Mouse (Mus musculus) hindbrain, embryonic 13.5 days (tissue): Measurements from ENCODE around the gene Epha5. TPM values are rescaled to one million over a fixed set of nuclear protein-coding genes. Genes with fewer than 3 reads are reported as not detected.
A peak's percentile ranks its signal among the peaks of the same experiment; 100 is the strongest.

Experiments used
- ATAC-seq: fragments of 200-750 bp; cut with Nextera tagmentation; 2 replicates; pipeline ENCODE4 v1.8.0; 2017; ENCODE audit warnings: moderate TSS enrichment; ENCODE audit not compliant: low FRiP score
- H3K27ac ChIP-seq: fragments of 300-500 bp; sonication (generic); 2 replicates; pipeline ENCODE4 v1.5.1; 2015; ENCODE audit warnings: inconsistent platforms, mild to moderate bottlenecking, moderate library complexity
- H3K27me3 ChIP-seq: fragments of 300-500 bp; sonication (generic); 2 replicates; pipeline ENCODE4 v1.6.1; 2015; ENCODE audit warnings: mild to moderate bottlenecking, inconsistent platforms
- H3K36me3 ChIP-seq: fragments of 300-500 bp; sonication (generic); 2 replicates; pipeline ENCODE4 v1.6.1; 2015; ENCODE audit warnings: mild to moderate bottlenecking, inconsistent platforms
- H3K4me1 ChIP-seq: fragments of 300-500 bp; sonication (generic); replicated peaks from 2 replicates; pipeline ENCODE4 v1.6.1; 2015; ENCODE audit warnings: inconsistent platforms
- H3K4me2 ChIP-seq: fragments of 300-500 bp; sonication (generic); 2 replicates; pipeline ENCODE4 v1.6.1; 2015; ENCODE audit warnings: inconsistent platforms, mild to moderate bottlenecking, moderate library complexity
- H3K4me3 ChIP-seq: fragments of 300-500 bp; sonication (generic); 2 replicates; pipeline ENCODE4 v1.5.1; 2015; ENCODE audit warnings: mild to moderate bottlenecking, inconsistent platforms
- H3K9ac ChIP-seq: fragments of 300-500 bp; sonication (generic); 2 replicates; pipeline ENCODE4 v1.6.1; 2015; ENCODE audit warnings: mild to moderate bottlenecking, inconsistent platforms
- H3K9me3 ChIP-seq: fragments of 300-500 bp; sonication (generic); 2 replicates; pipeline ENCODE4 v1.6.1; 2016; ENCODE audit warnings: inconsistent platforms
- WGBS: fragments of 180-500 bp; shearing (Covaris S2); methylation state at CpG from one replicate; pipeline ENCODE4 v1.1.7; 2015; 5-methylcytosine and 5-hydroxymethylcytosine counted together
- polyA plus RNA-seq: library from polyadenylated mRNA; unstranded; fragments of >200 nt; fragmentation: Nextera tagmentation; extraction: Ambion mirVana; gene quantifications from 2 replicates; pipeline ENCODE4 v1.2.1, GENCODE M21; 2015

The Epha5 gene
- 72.8 and 74.8 TPM in 2 replicates for polyA plus RNA-seq

- Histone ChIP-seq H3K36me3 (no peaks in the 10 kb centered on the region), H3K9me3 (no peaks in the 10 kb centered on the region), H3K9ac (peak within 1 kb of the TSS; percentile 91), H3K4me3 (peak within 1 kb of the TSS; percentile 83), H3K27me3 (no peaks in the 10 kb centered on the region; the same call in 1 of the 2 replicates), H3K4me1 (peaks cover 26% of the 10 kb centered on the region), H3K27ac (peak within 1 kb of the TSS; percentile 96), H3K4me2 (peak within 1 kb of the TSS; percentile 80)
- ATAC-seq = peak; percentile 95
- under 1% methylated on average over 67 of the region's 67 CpGs for WGBS
These were observed at the start of gene Epha5 for GRCm38 (mm10) chr5:84417062-84417879. Gene Epha5, minus strand, starts transcription at chr5:84417382.

GRCm38 (mm10) chr5:84456216-84456615 is 39.0 kb upstream of the Epha5 start:
- no peaks in the 10 kb centered on the region for H3K4me1 ChIP-seq
- H3K27me3 ChIP-seq = no peaks in the 10 kb centered on the region
- H3K36me3 ChIP-seq = no peaks in the 10 kb centered on the region
- H3K9ac ChIP-seq = no peak overlapping the region
- H3K4me2 ChIP-seq = no peak overlapping the region
- no peak overlapping the region for H3K4me3 ChIP-seq
- H3K27ac ChIP-seq = no peak overlapping the region
- WGBS = 50% methylated on average over 3 of the region's 3 CpGs
- no peak for ATAC-seq
- H3K9me3 ChIP-seq = no peaks in the 10 kb centered on the region

GRCm38 (mm10) chr5:84454641-84455040 is 37.5 kb upstream of the Epha5 start:
- H3K9ac ChIP-seq = no peak overlapping the region
- WGBS = 73% methylated on average over 4 of the region's 4 CpGs
- no peak overlapping the region for H3K4me3 ChIP-seq
- H3K36me3 ChIP-seq = no peaks in the 10 kb centered on the region
- no peak overlapping the region for H3K4me2 ChIP-seq
- no peaks in the 10 kb centered on the region for H3K4me1 ChIP-seq
- no peaks in the 10 kb centered on the region for H3K27me3 ChIP-seq
- no peak overlapping the region for H3K27ac ChIP-seq
- H3K9me3 ChIP-seq = no peaks in the 10 kb centered on the region
- no peak for ATAC-seq

- H3K4me3 ChIP-seq = no peak overlapping the region
- no peaks in the 10 kb centered on the region for H3K4me1 ChIP-seq
- ATAC-seq = no peak
- no peaks in the 10 kb centered on the region for H3K36me3 ChIP-seq
- H3K9ac ChIP-seq = no peak overlapping the region
- 44% methylated on average over 2 of the region's 2 CpGs for whole genome bisulfite sequencing
- no peaks in the 10 kb centered on the region for H3K9me3 ChIP-seq
- no peak overlapping the region for H3K4me2 ChIP-seq
- H3K27ac ChIP-seq = no peak overlapping the region
- no peaks in the 10 kb centered on the region for H3K27me3 ChIP-seq
These were observed 36.7 kb upstream of the Epha5 start for GRCm38 (mm10) chr5:84453839-84454238.

GRCm38 (mm10) chr5:84440232-84440631 is 23.1 kb upstream of the Epha5 start:
- Histone ChIP-seq H3K36me3 (no peaks in the 10 kb centered on the region), H3K4me1 (no peaks in the 10 kb centered on the region), H3K9ac (no peak overlapping the region), H3K4me3 (no peak overlapping the region), H3K9me3 (no peaks in the 10 kb centered on the region), H3K27me3 (no peaks in the 10 kb centered on the region), H3K27ac (no peak overlapping the region), H3K4me2 (no peak overlapping the region)
- 96% methylated on average over 2 of the region's 2 CpGs for WGBS
- ATAC-seq = no peak

GRCm38 (mm10) chr5:84415961-84416821 is 991 bp downstream of the Epha5 start:
- WGBS = under 1% methylated on average over 45 of the region's 45 CpGs

GRCm38 (mm10) chr5:84414931-84415431 is 2.2 kb downstream of the Epha5 start:
- no peak for ATAC-seq

More at GRCm38 (mm10) chr5:84415961-84416821, 991 bp downstream of the Epha5 start:
- H3K4me3 ChIP-seq = peak overlapping the region; percentile 83
- H3K9me3 ChIP-seq = no peaks in the 10 kb centered on the region
- peak overlapping the region; percentile 91 for H3K9ac ChIP-seq
- no peaks in the 10 kb centered on the region; the same call in 1 of the 2 replicates for H3K27me3 ChIP-seq
- peak overlapping the region; percentile 96 for H3K27ac ChIP-seq
- no peaks in the 10 kb centered on the region for H3K36me3 ChIP-seq
- H3K4me2 ChIP-seq = peak overlapping the region; percentile 80
- ATAC-seq = peak; percentile 25
- H3K4me1 ChIP-seq = peaks cover 26% of the 10 kb centered on the region

GRCm38 (mm10) chr5:84413026-84413425 is 4.2 kb downstream of the Epha5 start:
- WGBS = 20% methylated on average over 1 of the region's 1 CpGs

More at GRCm38 (mm10) chr5:84414931-84415431, 2.2 kb downstream of the Epha5 start:
- peak overlapping the region; percentile 96 for H3K27ac ChIP-seq
- WGBS = 6% methylated on average over 8 of the region's 8 CpGs
- H3K4me2 ChIP-seq = peak overlapping the region; percentile 80
- H3K36me3 ChIP-seq = no peaks in the 10 kb centered on the region
- peaks cover 26% of the 10 kb centered on the region for H3K4me1 ChIP-seq
- H3K9me3 ChIP-seq = no peaks in the 10 kb centered on the region
- peak overlapping the region; percentile 83 for H3K4me3 ChIP-seq
- H3K27me3 ChIP-seq = no peaks in the 10 kb centered on the region; the same call in 1 of the 2 replicates
- peak overlapping the region; percentile 91 for H3K9ac ChIP-seq

GRCm38 (mm10) chr5:84408370-84408769 is 8.8 kb downstream of the Epha5 start:
- ATAC-seq = no peak
- Histone ChIP-seq H3K4me3 (no peak overlapping the region), H3K27me3 (no peaks in the 10 kb centered on the region), H3K4me2 (no peak overlapping the region), H3K9ac (no peak overlapping the region), H3K36me3 (no peaks in the 10 kb centered on the region), H3K27ac (no peak overlapping the region), H3K4me1 (peaks cover 9% of the 10 kb centered on the region), H3K9me3 (no peaks in the 10 kb centered on the region)
- 49% methylated on average over 2 of the region's 2 CpGs for WGBS

More at GRCm38 (mm10) chr5:84413026-84413425, 4.2 kb downstream of the Epha5 start:
- H3K27ac ChIP-seq = no peak overlapping the region
- H3K4me1 ChIP-seq = peaks cover 29% of the 10 kb centered on the region
- ATAC-seq = no peak
- H3K4me3 ChIP-seq = peak overlapping the region; percentile 20
- H3K9ac ChIP-seq = no peak overlapping the region
- H3K27me3 ChIP-seq = no peaks in the 10 kb centered on the region; the same call in 1 of the 2 replicates
- H3K4me2 ChIP-seq = peak overlapping the region; percentile 47
- no peaks in the 10 kb centered on the region for H3K9me3 ChIP-seq
- no peaks in the 10 kb centered on the region for H3K36me3 ChIP-seq

- H3K27me3 ChIP-seq = no peaks in the 10 kb centered on the region
- no peaks in the 10 kb centered on the region for H3K9me3 ChIP-seq
- H3K27ac ChIP-seq = no peak overlapping the region
- H3K4me3 ChIP-seq = no peak overlapping the region
- H3K4me2 ChIP-seq = no peak overlapping the region
- H3K36me3 ChIP-seq = no peaks in the 10 kb centered on the region
- no peaks in the 10 kb centered on the region for H3K4me1 ChIP-seq
- no peak overlapping the region for H3K9ac ChIP-seq
- no peak for ATAC-seq
- 66% methylated on average over 1 of the region's 1 CpGs for WGBS
These were observed 20.1 kb downstream of the Epha5 start for GRCm38 (mm10) chr5:84397085-84397484.

GRCm38 (mm10) chr5:84365334-84365733 is 51.8 kb downstream of the Epha5 start:
- no peaks in the 10 kb centered on the region for H3K27me3 ChIP-seq
- 49% methylated on average over 5 of the region's 5 CpGs for WGBS
- H3K4me3 ChIP-seq = no peak overlapping the region
- H3K27ac ChIP-seq = 0 out of 2 replicates have a peak overlapping the region, but pooled peaks have one; percentile 31
- H3K9ac ChIP-seq = no peak overlapping the region
- ATAC-seq = no peak
- H3K36me3 ChIP-seq = no peaks in the 10 kb centered on the region; the same call in 1 of the 2 replicates
- no peak overlapping the region for H3K4me2 ChIP-seq
- H3K9me3 ChIP-seq = no peaks in the 10 kb centered on the region
- peaks cover 4% of the 10 kb centered on the region; the same call in 1 of the 2 replicates for H3K4me1 ChIP-seq

- WGBS = 71% methylated on average over 3 of the region's 3 CpGs
- no peak for ATAC-seq
- no peak overlapping the region for H3K4me2 ChIP-seq
These were observed 57.8 kb downstream of the Epha5 start for GRCm38 (mm10) chr5:84359430-84359829.

More at GRCm38 (mm10) chr5:84359430-84359829, 57.8 kb downstream of the Epha5 start:
- Histone ChIP-seq H3K9ac (no peak overlapping the region), H3K27ac (no peak overlapping the region), H3K9me3 (no peaks in the 10 kb centered on the region), H3K27me3 (no peaks in the 10 kb centered on the region), H3K36me3 (no peaks in the 10 kb centered on the region), H3K4me3 (no peak overlapping the region), H3K4me1 (no peaks in the 10 kb centered on the region)
